Mouse (Mus musculus) testis, adult 2 months (tissue): ENCODE data around the gene Pfkl. TPM values are rescaled to one million over a fixed set of nuclear protein-coding genes. Genes with fewer than 3 reads are reported as not detected.
"Not testable (repeated sequence)": the region's sequence is repeated elsewhere in the genome, so short reads cannot be mapped to it uniquely, and the experiment has no call there.

Source experiments
- H3K27ac ChIP-seq: fragments of 200-500 bp; 2 replicates; pipeline ENCODE4 v1.5.1; 2012; ENCODE audit warnings: low read depth, low read length; ENCODE audit not compliant: control insufficient read depth, insufficient read depth
- H3K27me3 ChIP-seq: fragments of 200-500 bp; 2 replicates; pipeline ENCODE4 v1.6.1; 2012; ENCODE audit warnings: mild to moderate bottlenecking, low read length, moderate library complexity; ENCODE audit not compliant: control insufficient read depth, insufficient read depth
- H3K36me3 ChIP-seq: fragments of 200-500 bp; 2 replicates; pipeline ENCODE4 v1.6.1; 2012; ENCODE audit warnings: mild to moderate bottlenecking, low read length; ENCODE audit not compliant: control insufficient read depth, insufficient read depth
- H3K4me1 ChIP-seq: fragments of 200-500 bp; 2 replicates; pipeline ENCODE4 v1.6.1; 2012; ENCODE audit warnings: low read length; ENCODE audit not compliant: control insufficient read depth, insufficient read depth
- H3K4me3 ChIP-seq: fragments of 200-500 bp; 2 replicates; pipeline ENCODE4 v1.5.1; 2012; ENCODE audit warnings: low read depth, mild to moderate bottlenecking, low read length, moderate library complexity, mixed read lengths; ENCODE audit not compliant: control insufficient read depth
- CTCF ChIP-seq: fragments of 200-500 bp; IDR thresholded peaks from 2 replicates; pipeline ENCODE4 v1.5.1; 2012; ENCODE audit warnings: low read depth, mild to moderate bottlenecking, inconsistent platforms, low read length, moderate library complexity; ENCODE audit not compliant: control insufficient read depth, insufficient read depth, insufficient replicate concordance
- POLR2A ChIP-seq: fragments of 200-500 bp; IDR thresholded peaks from 2 replicates; pipeline ENCODE4 v1.6.1; 2012; ENCODE audit warnings: low read depth, mild to moderate bottlenecking, inconsistent platforms, low read length, moderate library complexity; ENCODE audit not compliant: control insufficient read depth
- polyA plus RNA-seq: library from polyadenylated mRNA; depleted of rRNA; stranded (reverse); fragments of >200 nt; gene quantifications from 2 replicates; pipeline ENCODE4 v1.2.3, GENCODE M21; 2012

Gene Pfkl
- polyA plus RNA-seq, 1 experiment: 16.3 TPM

GRCm38 (mm10) chr10:78043406-78043836, 33.5 kb upstream of the Pfkl start, which contains the start of gene Aire:
Gene Aire, minus strand, starts transcription at chr10:78043610.
- Histone ChIP-seq H3K27ac (no peak within 1 kb of the TSS), H3K4me3 (peak within 1 kb of the TSS; percentile 45), H3K4me1 (peaks cover 13% of the 10 kb centered on the region), H3K27me3 (no peaks in the 10 kb centered on the region), H3K36me3 (no peaks in the 10 kb centered on the region)
- TF ChIP-seq POLR2A: no peak
- peak; percentile 89; the same call in 1 of the 2 replicates for TF ChIP-seq CTCF

GRCm38 (mm10) chr10:78042697-78043405, 33.0 kb upstream of the Pfkl start:
- Histone ChIP-seq H3K27me3 (no peaks in the 10 kb centered on the region), H3K4me1 (peaks cover 13% of the 10 kb centered on the region), H3K4me3 (peak overlapping the region; percentile 45), H3K27ac (no peak overlapping the region), H3K36me3 (no peaks in the 10 kb centered on the region)
- TF ChIP-seq CTCF (no peak), POLR2A (no peak)

- no peak overlapping the region for H3K27ac ChIP-seq
- TF ChIP-seq CTCF (no peak), POLR2A (no peak)
- H3K4me3 ChIP-seq: no peak overlapping the region
- no peaks in the 10 kb centered on the region for H3K36me3 ChIP-seq
- peaks cover 13% of the 10 kb centered on the region for H3K4me1 ChIP-seq
- H3K27me3 ChIP-seq: no peaks in the 10 kb centered on the region
Observed at GRCm38 (mm10) chr10:78042096-78042495, 32.2 kb upstream of the Pfkl start.

- Histone ChIP-seq H3K4me1 (peaks cover 13% of the 10 kb centered on the region), H3K27me3 (no peaks in the 10 kb centered on the region), H3K4me3 (no peak within 1 kb of the TSS), H3K36me3 (no peaks in the 10 kb centered on the region), H3K27ac (no peak within 1 kb of the TSS)
- no peak for TF ChIP-seq CTCF
- TF ChIP-seq POLR2A: no peak
Observed at GRCm38 (mm10) chr10:78041647-78042046, 31.8 kb upstream of the Pfkl start, which contains the start of gene Dnmt3l. Gene Dnmt3l, plus strand, starts transcription at chr10:78041947.

- Histone ChIP-seq H3K4me3 (no peak overlapping the region), H3K27ac (no peak overlapping the region), H3K36me3 (no peaks in the 10 kb centered on the region), H3K27me3 (no peaks in the 10 kb centered on the region), H3K4me1 (no peaks in the 10 kb centered on the region; the same call in none of the 2 replicates)
- TF ChIP-seq POLR2A (no peak), CTCF (no peak)
Observed at GRCm38 (mm10) chr10:78037139-78037538, 27.3 kb upstream of the Pfkl start.

GRCm38 (mm10) chr10:78031987-78032386, 22.1 kb upstream of the Pfkl start:
- no peak overlapping the region for H3K4me3 ChIP-seq
- TF ChIP-seq CTCF (no peak), POLR2A (no peak)

GRCm38 (mm10) chr10:78029080-78029479, 19.2 kb upstream of the Pfkl start:
- TF ChIP-seq POLR2A (no peak), CTCF (no peak)
- Histone ChIP-seq H3K27ac (no peak overlapping the region), H3K4me3 (no peak overlapping the region), H3K27me3 (no peaks in the 10 kb centered on the region), H3K36me3 (no peaks in the 10 kb centered on the region), H3K4me1 (no peaks in the 10 kb centered on the region)

More at GRCm38 (mm10) chr10:78031987-78032386, 22.1 kb upstream of the Pfkl start:
- Histone ChIP-seq H3K27me3 (no peaks in the 10 kb centered on the region), H3K36me3 (no peaks in the 10 kb centered on the region), H3K27ac (no peak overlapping the region), H3K4me1 (no peaks in the 10 kb centered on the region)

GRCm38 (mm10) chr10:78028129-78028528, 18.2 kb upstream of the Pfkl start:
- Histone ChIP-seq H3K27me3 (no peaks in the 10 kb centered on the region), H3K4me3 (no peak overlapping the region), H3K4me1 (no peaks in the 10 kb centered on the region), H3K27ac (no peak overlapping the region), H3K36me3 (no peaks in the 10 kb centered on the region)
- no peak for TF ChIP-seq POLR2A
- peak; percentile 44; the same call in 1 of the 2 replicates for TF ChIP-seq CTCF

GRCm38 (mm10) chr10:78025453-78025852, 15.6 kb upstream of the Pfkl start:
- H3K4me1 ChIP-seq, H3K27me3 ChIP-seq, H3K4me3 ChIP-seq, H3K27ac ChIP-seq, H3K36me3 ChIP-seq: not testable (repeated sequence)

- H3K4me1 ChIP-seq, H3K27ac ChIP-seq, H3K27me3 ChIP-seq, H3K36me3 ChIP-seq, H3K4me3 ChIP-seq: not testable (repeated sequence)
Observed at GRCm38 (mm10) chr10:78019984-78020383, 10.1 kb upstream of the Pfkl start.
